Mouse (Mus musculus) brain, embryonic 14.5 days (tissue): ENCODE data around the gene Ms4a15. TPM values are rescaled to one million over a fixed set of nuclear protein-coding genes. Genes with fewer than 3 reads are reported as not detected.
A peak's percentile ranks its signal among the peaks of the same experiment; 100 is the strongest.

Experiments
- DNase-seq: peaks from one replicate; pipeline ENCODE4 v3.0.0-alpha.2; 2011; ENCODE audit warnings: low read depth
- CTCF ChIP-seq: fragments of 200-500 bp; IDR thresholded peaks from 2 replicates; pipeline ENCODE4 v1.5.1; 2012; ENCODE audit warnings: inconsistent platforms, mild to moderate bottlenecking, moderate library complexity, borderline replicate concordance; ENCODE audit not compliant: insufficient read depth, insufficient read length; ENCODE audit errors: extremely low read depth
- POLR2A ChIP-seq: fragments of 200-500 bp; IDR thresholded peaks from 2 replicates; pipeline ENCODE4 v1.6.1; 2012; ENCODE audit warnings: mild to moderate bottlenecking, inconsistent platforms, borderline replicate concordance; ENCODE audit not compliant: poor library complexity, insufficient read depth, insufficient read length, severe bottlenecking; ENCODE audit errors: extremely low read depth
- polyA plus RNA-seq: library from polyadenylated mRNA; depleted of rRNA; stranded (reverse); fragments of >200 nt; gene quantifications from 2 replicates; pipeline ENCODE4 v1.2.3, GENCODE M21; 2012

Ms4a15 gene
- polyA plus RNA-seq, 1 experiment, result not detected

- peak; percentile 54; the same call in 1 of the 2 replicates for TF ChIP-seq CTCF
- no peak for TF ChIP-seq POLR2A
- peak; percentile 2 for DNase-seq
Measured at GRCm38 (mm10) chr19:10983146-10983545, 9.9 kb downstream of the Ms4a15 start.

DNA sequence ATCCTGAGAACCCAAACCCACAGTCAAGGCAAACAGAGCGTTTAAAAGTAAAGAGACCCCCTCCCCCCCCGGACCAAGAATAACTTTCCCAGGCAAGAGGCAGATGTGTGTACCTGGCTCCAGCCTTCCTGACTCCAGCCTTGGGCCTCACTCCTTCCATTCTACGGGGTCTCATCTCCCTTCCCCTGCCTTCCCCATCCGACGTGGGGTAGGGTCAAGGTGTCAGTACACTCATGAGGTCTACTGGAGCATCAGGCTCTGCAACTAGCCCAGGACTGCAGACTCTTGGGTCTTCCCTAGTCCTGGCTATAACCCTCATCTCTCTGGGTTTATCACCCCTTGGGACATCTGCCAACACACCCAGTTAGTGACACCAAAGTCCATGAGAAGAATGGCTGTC is 12.8 kb downstream of the Ms4a15 start:
- TF ChIP-seq CTCF (no peak), POLR2A (no peak)
- no peak for DNase-seq

DNA sequence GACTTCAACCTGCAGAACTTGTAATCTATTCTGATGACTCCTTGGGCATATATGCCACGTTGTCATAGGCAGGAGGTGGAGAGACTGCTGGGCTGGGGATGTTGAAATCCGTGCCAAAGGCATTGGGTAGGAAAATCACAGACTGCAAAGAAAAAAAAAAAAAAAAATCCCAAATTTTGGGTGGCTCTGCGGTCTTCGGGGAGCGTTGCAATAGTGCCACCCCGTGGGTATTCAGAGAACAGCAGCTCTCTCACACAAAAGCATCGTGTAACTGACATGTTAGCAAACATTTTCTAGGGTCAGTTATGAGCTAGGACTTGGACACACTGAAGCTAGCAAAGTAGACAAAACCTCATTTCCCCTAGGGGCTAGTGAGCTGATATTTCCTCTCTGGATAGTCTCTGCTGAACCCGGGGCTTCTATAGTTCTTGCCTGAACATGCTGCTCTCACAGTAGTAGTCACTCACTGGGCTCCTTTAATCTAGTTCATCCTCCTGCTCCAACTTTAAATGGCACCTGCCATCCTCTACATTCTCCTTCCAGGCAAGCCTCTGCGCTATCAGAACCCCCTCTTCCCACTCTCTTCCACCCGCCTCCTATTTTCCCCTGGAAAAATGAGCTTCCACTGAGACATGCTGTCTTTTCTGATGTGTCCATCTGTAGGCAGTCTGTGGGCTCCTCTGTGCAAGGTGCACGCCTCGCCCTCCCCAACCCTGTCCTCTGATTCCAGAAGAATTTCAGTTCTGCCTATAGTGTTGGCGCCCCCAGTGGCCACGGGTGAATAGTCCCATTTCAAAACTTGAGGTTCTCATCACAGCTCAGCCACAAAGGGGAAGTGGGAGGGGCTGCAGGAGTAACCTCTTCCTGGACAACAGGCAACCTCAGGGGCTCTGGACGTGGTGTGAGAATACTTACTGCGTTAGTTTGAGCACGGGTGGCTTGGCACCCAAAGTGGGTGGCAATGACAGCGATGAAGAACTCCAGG is 13.6 kb downstream of the Ms4a15 start:
- peak; percentile 66 for DNase-seq
- no peak for TF ChIP-seq POLR2A
- TF ChIP-seq CTCF, result peak; percentile 76

GRCm38 (mm10) chr19:10976318-10976717 is 16.7 kb downstream of the Ms4a15 start:
- DNase-seq, result peak; percentile 2
- TF ChIP-seq CTCF (peak; percentile 33; the same call in 1 of the 2 replicates), POLR2A (no peak)

DNA sequence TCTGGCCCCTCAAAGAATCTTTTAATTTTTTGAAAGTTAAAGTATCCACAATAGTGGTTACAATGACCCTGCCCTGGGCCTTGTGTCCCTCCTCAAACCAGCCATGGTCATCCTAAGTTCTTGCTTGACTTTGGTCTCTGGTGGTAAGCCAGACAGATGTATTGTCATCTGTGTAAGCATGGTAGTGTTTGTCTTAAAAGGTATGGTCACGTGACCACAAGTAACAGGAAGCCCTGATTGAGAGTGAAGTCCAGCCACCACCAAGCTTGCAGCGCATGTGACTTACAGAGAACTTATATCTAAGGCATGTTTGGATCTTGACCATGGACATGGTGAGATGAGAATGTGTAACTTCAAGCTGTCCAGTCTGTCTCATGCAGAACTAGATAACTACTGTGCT is 17.9 kb downstream of the Ms4a15 start:
- no peak for DNase-seq

DNA sequence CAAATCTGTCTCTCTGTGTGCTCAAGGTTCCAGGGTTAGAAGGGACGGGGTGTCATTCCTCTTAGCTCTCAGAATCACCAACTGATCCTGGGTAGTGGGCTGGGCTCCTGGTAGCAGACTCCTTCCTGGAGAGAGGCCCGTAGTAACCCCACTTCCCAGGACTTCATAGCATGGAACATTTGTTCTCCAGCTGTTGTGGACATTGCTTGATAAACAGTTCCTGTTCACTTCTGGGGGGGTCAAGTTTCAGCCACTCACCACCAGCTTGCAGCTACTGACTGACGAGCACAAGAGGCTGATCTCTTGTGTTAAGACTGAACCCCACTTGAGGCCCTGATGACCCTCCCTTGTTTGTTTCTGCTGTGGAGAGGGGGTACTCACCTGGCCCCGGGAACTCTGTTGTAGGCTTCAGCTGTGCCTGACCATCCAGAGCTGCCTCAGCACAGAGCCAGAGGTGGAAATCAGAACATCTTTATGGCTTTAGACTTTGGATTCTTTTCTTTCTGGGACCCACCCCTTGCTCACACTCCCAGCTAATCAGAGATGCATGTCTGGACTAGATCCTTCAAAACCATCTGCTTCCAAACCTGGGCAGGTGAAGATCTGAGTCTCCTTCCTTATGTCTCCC is 18.7 kb downstream of the Ms4a15 start, which contains the start of gene Ms4a10:
Gene Ms4a10, minus strand, starts transcription at position 433 of the 628 bp plus-strand sequence.
- DNase-seq, result no peak
- TF ChIP-seq POLR2A, result no peak
- no peak for TF ChIP-seq CTCF

More for the DNA sequence above, 17.9 kb downstream of the Ms4a15 start:
- TF ChIP-seq CTCF (no peak), POLR2A (no peak)

GRCm38 (mm10) chr19:10973187-10973586 is 19.9 kb downstream of the Ms4a15 start:
- DNase-seq, result no peak
- no peak for TF ChIP-seq CTCF

DNA sequence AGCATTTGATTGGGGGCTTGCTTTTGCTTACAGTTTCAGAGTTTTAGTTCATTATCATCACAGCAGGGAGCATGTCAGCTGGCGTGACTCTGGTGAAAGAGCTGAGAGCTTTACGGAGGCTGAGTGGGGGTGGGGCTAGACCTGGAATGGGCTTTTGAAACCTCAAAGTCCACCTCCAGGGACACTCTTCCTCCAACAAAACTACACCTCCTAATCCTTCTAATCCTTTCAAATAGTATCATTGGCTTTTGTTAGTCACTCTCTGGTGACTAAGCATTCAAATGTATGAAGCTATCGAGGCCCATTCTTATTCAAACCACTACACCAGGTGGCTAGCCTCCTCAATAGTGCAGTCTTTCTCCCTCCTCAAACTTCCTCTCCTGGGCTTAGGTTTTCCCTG is 20.4 kb downstream of the Ms4a15 start:
- no peak for DNase-seq
- TF ChIP-seq CTCF (no peak), POLR2A (no peak)

- DNase-seq, result no peak
- TF ChIP-seq POLR2A (no peak), CTCF (no peak)
Measured at GRCm38 (mm10) chr19:10970457-10970856, 22.6 kb downstream of the Ms4a15 start.

GRCm38 (mm10) chr19:10968578-10968977 is 24.5 kb downstream of the Ms4a15 start:
- no peak for DNase-seq
- no peak for TF ChIP-seq POLR2A
- TF ChIP-seq CTCF, result no peak

DNA sequence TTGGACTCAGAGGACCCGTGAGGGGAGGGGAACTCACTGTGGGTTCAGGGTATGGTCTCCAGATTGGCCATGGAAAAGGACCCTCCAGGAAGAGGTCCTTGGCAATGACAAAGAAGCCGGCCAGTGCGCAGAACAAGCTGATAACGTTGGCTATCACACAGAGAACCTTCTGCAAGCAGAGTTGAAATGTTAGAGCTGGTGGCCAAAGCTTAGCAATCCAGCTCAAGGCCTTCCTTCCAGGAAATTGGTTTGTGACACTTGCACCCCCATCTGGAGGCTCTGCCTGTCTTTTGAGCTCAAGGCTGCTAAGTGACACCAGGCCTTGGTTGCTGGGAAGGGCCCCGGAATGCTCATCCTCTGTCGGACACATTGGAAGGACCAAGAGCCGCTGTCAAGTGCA is 27.3 kb downstream of the Ms4a15 start:
- TF ChIP-seq CTCF (no peak), POLR2A (no peak)

GRCm38 (mm10) chr19:10959978-10960346 is 33.1 kb downstream of the Ms4a15 start:
- DNase-seq, result no peak
- TF ChIP-seq CTCF, result no peak
- TF ChIP-seq POLR2A, result no peak

More for the DNA sequence above, 27.3 kb downstream of the Ms4a15 start:
- DNase-seq, result no peak
